11 mouse cellular contexts compared by ENCODE assay signal in the genomic region with DNA sequence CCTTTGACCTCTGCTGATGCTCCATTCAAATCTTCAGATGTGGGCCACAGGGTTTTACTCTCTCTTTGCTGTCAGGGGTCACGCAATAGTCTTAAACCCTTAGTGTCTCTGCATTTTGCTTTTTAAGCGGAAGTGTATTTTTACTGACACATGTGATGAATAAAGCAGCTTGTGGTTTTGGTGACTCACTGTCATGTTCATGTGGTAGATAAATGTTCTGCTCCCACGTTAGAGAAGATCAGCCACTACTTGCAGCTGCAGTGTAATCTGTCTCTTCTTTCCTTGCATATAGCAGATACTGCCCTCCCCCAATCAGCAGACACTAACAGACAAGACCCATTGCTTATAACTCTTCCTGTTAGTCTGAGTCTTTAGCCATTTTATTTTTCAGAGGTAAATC. TPM values are rescaled to one million over a fixed set of nuclear protein-coding genes. Genes with fewer than 3 reads are reported as not detected.
DNase-seq lines count a peak whose midpoint lies in the region; ATAC-seq and TF ChIP-seq lines count a peak whose summit lies in the region.
"Had no signal": no experiment of that assay in that cellular context is flagged by ENCODE, and none has a peak within 500 bp of the region (broad histone marks: within the 10 kb centered on the region; RNA-seq: fewer than 3 reads in every experiment).

No protein-coding gene starts in this region.

- H3K4me1 ChIP-seq in kidney, adult 2 months (ENCODE audit: control insufficient read depth, insufficient read depth, low read length): no peaks in the 10 kb centered on the region
- H3K4me1 ChIP-seq in kidney, embryonic 15.5 days: no peaks in the 10 kb centered on the region
- no peaks in the 10 kb centered on the region for H3K4me1 ChIP-seq in midbrain, embryonic 13.5 days (replicated peaks)
- H3K4me1 ChIP-seq: intestine, embryonic 15.5 days; limb, embryonic 13.5 days had no signal

- no peaks in the 10 kb centered on the region for H3K27me3 ChIP-seq in kidney, adult 2 months (replicated peaks; ENCODE audit: control insufficient read depth, insufficient read depth, low read length)
- no peaks in the 10 kb centered on the region for H3K27me3 ChIP-seq in kidney, embryonic 15.5 days
- no peaks in the 10 kb centered on the region for H3K27me3 ChIP-seq in midbrain, embryonic 13.5 days
- H3K27me3 ChIP-seq: intestine, embryonic 15.5 days; limb, embryonic 13.5 days had no signal

- TF ChIP-seq CTCF in kidney, adult 2 months (conservative IDR thresholded peaks at IDR 0.05; ENCODE audit: insufficient read depth, insufficient read length, low read depth, low read length): no peak

- no peak overlapping the region for H3K9ac ChIP-seq in kidney, embryonic 15.5 days
- no peak overlapping the region for H3K9ac ChIP-seq in midbrain, embryonic 13.5 days (replicated peaks)
- H3K9ac ChIP-seq: intestine, embryonic 15.5 days; limb, embryonic 13.5 days had no signal

- no peak overlapping the region for H3K27ac ChIP-seq in kidney, adult 2 months (ENCODE audit: insufficient read depth, low read depth, low read length)
- H3K27ac ChIP-seq in kidney, embryonic 15.5 days: no peak overlapping the region
- H3K27ac ChIP-seq in midbrain, embryonic 13.5 days: no peak overlapping the region
- H3K27ac ChIP-seq: intestine, embryonic 15.5 days; limb, embryonic 13.5 days had no signal

- H3K36me3 ChIP-seq in kidney, adult 2 months (ENCODE audit: control insufficient read depth, insufficient read depth, low read length): no peaks in the 10 kb centered on the region
- H3K36me3 ChIP-seq in kidney, embryonic 15.5 days: no peaks in the 10 kb centered on the region
- no peaks in the 10 kb centered on the region for H3K36me3 ChIP-seq in midbrain, embryonic 13.5 days
- H3K36me3 ChIP-seq: intestine, embryonic 15.5 days; limb, embryonic 13.5 days had no signal

- ATAC-seq in hematopoietic stem cell, adult 5-6 weeks (replicated peaks in 1 of 2; ENCODE audit: insufficient read depth in 1 of 2, low FRiP score in 2 of 2, low TSS enrichment in 1 of 2, low read depth in 1 of 2, poor library complexity in 2 of 2, severe bottlenecking in 2 of 2): peak; percentile 32 to 78; a peak in 3 of 4 replicates
- ATAC-seq in monocyte, adult 5-6 weeks (replicated peaks; ENCODE audit: insufficient number of reproducible peaks, low FRiP score, low TSS enrichment, poor library complexity, severe bottlenecking): peak; percentile 91
- no peak for ATAC-seq in kidney, embryonic 15.5 days (replicated peaks; ENCODE audit: low FRiP score)
- ATAC-seq in midbrain, embryonic 13.5 days: no peak
- ATAC-seq: intestine, embryonic 15.5 days had no signal

- intact Hi-C loops in gastrocnemius, postnatal 36 days (cut with DNase I): no loop called here

- DNase-seq in kidney, adult 2 months: peak; percentile 3
- no peak for DNase-seq in kidney, postnatal 14 days
- peak; percentile 80 for DNase-seq in CD4-positive, CD25-positive, alpha-beta regulatory T cell, adult 2 months (ENCODE audit: low read depth, low spot score)
- no peak for DNase-seq in gastrocnemius, postnatal 36 days

- no peak overlapping the region for H3K4me2 ChIP-seq in kidney, embryonic 15.5 days
- no peak overlapping the region for H3K4me2 ChIP-seq in midbrain, embryonic 13.5 days (replicated peaks)
- H3K4me2 ChIP-seq: intestine, embryonic 15.5 days; limb, embryonic 13.5 days had no signal

- WGBS in kidney, adult 2 months: 70% methylated on average over 3 of the region's 3 CpGs
- WGBS in kidney, embryonic 15.5 days: 74% methylated on average over 3 of the region's 3 CpGs
- 84% methylated on average over 3 of the region's 3 CpGs for WGBS in midbrain, embryonic 13.5 days

- TF ChIP-seq POLR2A in kidney, adult 2 months (IDR thresholded peaks at IDR 0.05; ENCODE audit: low read depth, low read length): no peak

- H3K9me3 ChIP-seq in kidney, embryonic 15.5 days (replicated peaks): no peaks in the 10 kb centered on the region
- no peaks in the 10 kb centered on the region for H3K9me3 ChIP-seq in midbrain, embryonic 13.5 days
- H3K9me3 ChIP-seq: intestine, embryonic 15.5 days; limb, embryonic 13.5 days had no signal

- no peak overlapping the region for H3K4me3 ChIP-seq in kidney, adult 2 months (ENCODE audit: insufficient read depth, low read depth, low read length)
- H3K4me3 ChIP-seq in kidney, embryonic 15.5 days (replicated peaks): no peak overlapping the region
- no peak overlapping the region for H3K4me3 ChIP-seq in midbrain, embryonic 13.5 days (replicated peaks)
- H3K4me3 ChIP-seq: intestine, embryonic 15.5 days; limb, embryonic 13.5 days had no signal

RNA-seq across cellular contexts. Expression of a gene that starts 12.9 kb away (rescaled TPM):
- not detected in 2 replicates for polyA plus RNA-seq in kidney, adult 2 months (2012; rRNA removed)
- total RNA-seq in hematopoietic stem cell, adult 5-6 weeks (2017): not detected in 2 replicates
- total RNA-seq in monocyte, adult 5-6 weeks (2017): 1.4 to 4.1 TPM in 2 of 3 replicates, not detected in the other
- not detected for total RNA-seq in gastrocnemius, postnatal 36 days (2021)
- polyA plus RNA-seq in kidney, embryonic 15.5 days (2015; fragmentation: Nextera tagmentation; extraction: Ambion mirVana): not detected in 2 replicates
- polyA plus RNA-seq in midbrain, embryonic 13.5 days (2015; fragmentation: Nextera tagmentation; extraction: Ambion mirVana): not detected in 2 replicates
- total RNA-seq: gastrocnemius, adult 18-20 months had no signal
- polyA plus RNA-seq: intestine, embryonic 15.5 days; limb, embryonic 13.5 days had no signal

RNA-seq across cellular contexts. Expression of a gene that starts 23.5 kb away (rescaled TPM):
- polyA plus RNA-seq in kidney, adult 2 months (2012; rRNA removed): not detected in 2 replicates
- not detected in 2 replicates for total RNA-seq in hematopoietic stem cell, adult 5-6 weeks (2017)
- not detected in 3 replicates for total RNA-seq in monocyte, adult 5-6 weeks (2017)
- not detected for total RNA-seq in gastrocnemius, postnatal 36 days (2021)
- polyA plus RNA-seq in kidney, embryonic 15.5 days (2015; fragmentation: Nextera tagmentation; extraction: Ambion mirVana): not detected in 2 replicates
- polyA plus RNA-seq in midbrain, embryonic 13.5 days (2015; fragmentation: Nextera tagmentation; extraction: Ambion mirVana): not detected in 2 replicates
- total RNA-seq: gastrocnemius, adult 18-20 months had no signal
- polyA plus RNA-seq: intestine, embryonic 15.5 days; limb, embryonic 13.5 days had no signal

RNA-seq across cellular contexts. Expression of a gene that starts 37.6 kb away (rescaled TPM):
- polyA plus RNA-seq in kidney, adult 2 months (2012; rRNA removed): 1.8 and 3.2 TPM in 2 replicates
- total RNA-seq in hematopoietic stem cell, adult 5-6 weeks (2017): 4.4 and 5.2 TPM in 2 replicates
- 25.8 to 41.6 TPM (median 26.1 TPM) in 3 replicates for total RNA-seq in monocyte, adult 5-6 weeks (2017)
- under 1 TPM; 0.25 to 0.31 TPM for total RNA-seq in gastrocnemius, postnatal 36 days (2021)
- polyA plus RNA-seq in kidney, embryonic 15.5 days (2015; fragmentation: Nextera tagmentation; extraction: Ambion mirVana): 1.3 and 1.4 TPM in 2 replicates
- 0.89 and 1.3 TPM in 2 replicates for polyA plus RNA-seq in midbrain, embryonic 13.5 days (2015; fragmentation: Nextera tagmentation; extraction: Ambion mirVana)

RNA-seq across cellular contexts. Expression of a gene that starts 37.7 kb away (rescaled TPM):
- 15.7 and 17.7 TPM in 2 replicates for polyA plus RNA-seq in kidney, adult 2 months (2012; rRNA removed)
- 112 and 128 TPM in 2 replicates for total RNA-seq in hematopoietic stem cell, adult 5-6 weeks (2017)
- total RNA-seq in monocyte, adult 5-6 weeks (2017): 101 to 112 TPM (median 106 TPM) in 3 replicates
- total RNA-seq in gastrocnemius, postnatal 36 days (2021): 100 to 1,000 TPM; 112 to 114 TPM
- 15.1 and 15.9 TPM in 2 replicates for polyA plus RNA-seq in kidney, embryonic 15.5 days (2015; fragmentation: Nextera tagmentation; extraction: Ambion mirVana)
- polyA plus RNA-seq in midbrain, embryonic 13.5 days (2015; fragmentation: Nextera tagmentation; extraction: Ambion mirVana): 15.9 and 17.1 TPM in 2 replicates

RNA-seq across cellular contexts. Expression of a gene that starts 50.0 kb away (rescaled TPM):
- polyA plus RNA-seq in kidney, adult 2 months (2012; rRNA removed): not detected in 2 replicates
- total RNA-seq in hematopoietic stem cell, adult 5-6 weeks (2017): not detected in 2 replicates
- 1.3 TPM in 1 of 3 replicates, not detected in the others for total RNA-seq in monocyte, adult 5-6 weeks (2017)
- not detected for total RNA-seq in gastrocnemius, postnatal 36 days (2021)
- not detected in 2 replicates for polyA plus RNA-seq in kidney, embryonic 15.5 days (2015; fragmentation: Nextera tagmentation; extraction: Ambion mirVana)
- not detected in 2 replicates for polyA plus RNA-seq in midbrain, embryonic 13.5 days (2015; fragmentation: Nextera tagmentation; extraction: Ambion mirVana)
- total RNA-seq: gastrocnemius, adult 18-20 months had no signal
- polyA plus RNA-seq: intestine, embryonic 15.5 days; limb, embryonic 13.5 days had no signal

Comparison
In these comparisons a context has a peak if more than half of its experiments do, and no peak if none do; other contexts are left out.
1. DNase-seq: peak in kidney, adult 2 months (single experiment) and CD4-positive, CD25-positive, alpha-beta regulatory T cell, adult 2 months (single experiment); none in kidney, postnatal 14 days (single experiment) and gastrocnemius, postnatal 36 days (0 of 2).
2. ATAC-seq: peak in hematopoietic stem cell, adult 5-6 weeks (2 of 2) and monocyte, adult 5-6 weeks (single experiment); none in kidney, embryonic 15.5 days (single experiment) and midbrain, embryonic 13.5 days (single experiment).